Mouse (Mus musculus) WW6 (cell line): Measurements from ENCODE around the gene Gm47969.

Source experiments
- DNase-seq: peaks from one replicate; pipeline ENCODE4 v3.0.0-alpha.2; 2013; ENCODE audit warnings: low read depth, low spot score

The Gm47969 gene

DNA sequence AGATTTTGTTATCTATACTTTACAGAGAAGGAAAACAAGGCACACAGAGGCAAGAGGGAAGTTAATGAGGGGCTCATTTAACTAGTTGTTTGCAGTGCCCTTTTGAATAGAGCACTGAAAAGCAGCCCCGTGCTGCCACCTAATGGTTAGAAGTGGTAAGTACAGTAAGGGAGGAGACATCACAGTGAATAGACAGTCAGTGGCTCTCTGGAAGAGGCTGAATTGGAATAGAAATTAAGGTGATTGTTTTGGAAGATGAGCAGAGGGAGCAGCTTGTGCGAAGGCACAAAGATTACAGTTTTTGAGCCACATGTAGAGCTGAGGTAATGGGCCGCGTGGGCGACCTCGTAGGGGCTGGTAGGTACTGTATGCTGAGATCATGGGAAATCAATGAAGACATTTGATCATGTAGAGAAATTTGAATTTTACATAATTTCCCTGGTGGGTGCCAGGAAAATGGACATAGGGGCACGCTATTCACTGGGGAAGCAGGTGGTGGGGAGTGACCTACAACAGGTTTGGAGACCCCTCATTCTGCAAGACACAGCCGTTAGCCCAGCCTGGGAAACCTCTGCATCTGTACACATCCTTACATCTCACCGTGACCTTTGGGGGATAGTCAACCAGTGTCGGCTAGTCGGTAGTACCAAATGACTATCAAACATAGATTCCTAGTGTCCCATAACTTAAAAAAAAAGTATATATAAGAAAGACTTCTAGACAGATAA is 31.6 kb downstream of the Gm47969 start:
- DNase-seq: peak; percentile 31

DNA sequence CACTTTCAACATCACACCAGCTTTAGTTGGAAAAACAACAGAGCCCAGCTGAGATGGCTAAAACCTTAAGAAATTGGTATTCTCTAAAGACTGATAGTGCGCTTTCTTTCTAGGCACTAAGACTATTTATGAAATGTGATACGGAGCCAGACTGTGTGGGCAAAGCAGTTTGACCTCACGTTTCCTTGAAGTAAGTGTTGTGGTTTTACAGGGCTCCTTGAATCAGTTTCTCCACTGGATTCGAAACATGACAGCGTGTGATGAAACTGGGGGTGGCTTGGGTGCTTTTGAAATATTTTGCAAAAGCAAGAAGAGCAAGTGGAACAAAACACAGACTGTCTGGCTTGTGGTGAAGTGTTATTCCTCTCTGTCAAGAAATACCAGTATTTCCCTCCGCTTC is 32.3 kb downstream of the Gm47969 start:
- no peak for DNase-seq

DNA sequence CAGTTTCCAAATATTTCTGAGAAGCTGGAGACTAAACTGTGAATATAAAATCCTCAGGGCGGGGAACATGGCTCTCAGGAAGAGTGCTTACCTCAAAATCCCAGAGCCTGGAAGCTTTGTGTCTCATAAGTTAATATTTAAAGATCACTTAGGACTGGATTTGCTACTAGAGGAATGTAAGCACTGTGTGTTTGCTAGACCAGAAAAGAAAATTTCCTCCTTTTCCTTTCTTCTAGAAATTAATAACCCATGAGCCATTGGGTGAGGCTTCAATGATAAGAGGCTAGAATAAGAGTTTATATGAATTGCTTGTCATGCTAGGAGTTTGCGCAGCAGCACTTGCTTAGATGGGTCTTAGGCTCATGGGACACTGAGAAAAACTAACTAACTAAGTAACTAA is 40.1 kb downstream of the Gm47969 start:
- DNase-seq: no peak

DNA sequence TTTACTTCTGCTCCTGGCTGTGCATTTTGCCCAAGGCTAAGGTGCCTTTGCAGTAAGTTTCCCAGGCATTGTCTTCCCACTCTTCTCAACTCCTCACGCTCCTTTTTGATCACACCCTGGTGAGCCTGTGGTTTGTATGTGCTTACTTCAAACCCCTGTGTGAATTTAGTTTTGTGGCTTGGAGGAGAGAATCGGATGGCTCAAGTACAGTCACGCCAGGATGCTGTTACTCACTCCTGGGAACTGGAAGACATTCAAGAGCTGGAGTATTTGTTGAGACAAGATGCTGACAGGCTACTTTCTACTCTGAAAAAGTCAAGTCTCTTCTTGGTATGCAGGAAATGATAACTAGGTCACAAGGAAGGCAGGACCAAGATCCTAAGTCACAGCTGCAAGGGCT is 46.5 kb downstream of the Gm47969 start:
- DNase-seq: no peak
